Mouse (Mus musculus) midbrain, postnatal 0 days (tissue): ENCODE measurements at regions not wholly inside any gene's neighbourhood (a gene's known extent, or its start where the extent isn't known, plus 50 kb on each side); places are given as distances from the start of the nearest gene placed in this dataset.
A peak's percentile ranks its signal among the peaks of the same experiment; 100 is the strongest.

ENCODE experiments used
- ATAC-seq: fragments of 200-750 bp; cut with Nextera tagmentation; 2 replicates; pipeline ENCODE4 v1.8.0; 2017; ENCODE audit warnings: moderate number of reproducible peaks, mild to moderate bottlenecking, moderate TSS enrichment, moderate library complexity; ENCODE audit not compliant: low FRiP score
- DNase-seq: peaks from one replicate; pipeline ENCODE4 v3.0.0-alpha.2; 2015; ENCODE audit warnings: low spot score
- H3K27ac ChIP-seq: fragments of 300-500 bp; sonication (generic); 2 replicates; pipeline ENCODE4 v1.5.1; 2014; ENCODE audit warnings: low read depth, mild to moderate bottlenecking, low read length, mixed read lengths
- H3K27me3 ChIP-seq: fragments of 300-500 bp; sonication (generic); 2 replicates; pipeline ENCODE4 v1.6.1; 2014; ENCODE audit warnings: low read length, control low read depth, mixed read lengths; ENCODE audit not compliant: insufficient read depth
- H3K36me3 ChIP-seq: fragments of 300-500 bp; sonication (generic); 2 replicates; pipeline ENCODE4 v1.6.1; 2014; ENCODE audit warnings: low read length, control low read depth, mixed read lengths; ENCODE audit not compliant: insufficient read depth
- H3K4me1 ChIP-seq: fragments of 300-500 bp; sonication (generic); 2 replicates; pipeline ENCODE4 v1.6.1; 2014; ENCODE audit warnings: mild to moderate bottlenecking, control low read depth, antibody characterized with exemption, low read length, mixed read lengths; ENCODE audit not compliant: insufficient read depth
- H3K4me2 ChIP-seq: fragments of 300-500 bp; sonication (generic); 2 replicates; pipeline ENCODE4 v1.6.1; 2014; ENCODE audit warnings: low read depth, mild to moderate bottlenecking, low read length, mixed read lengths; ENCODE audit not compliant: poor library complexity, severe bottlenecking
- H3K4me3 ChIP-seq: fragments of 300-500 bp; sonication (generic); 2 replicates; pipeline ENCODE4 v1.5.1; 2014; ENCODE audit warnings: low read depth, mild to moderate bottlenecking, low read length, moderate library complexity
- H3K9ac ChIP-seq: fragments of 300-500 bp; sonication (generic); replicated peaks from 2 replicates; pipeline ENCODE4 v1.6.1; 2014; ENCODE audit warnings: mild to moderate bottlenecking, low read length, moderate library complexity, mixed read lengths; ENCODE audit not compliant: poor library complexity, severe bottlenecking
- H3K9me3 ChIP-seq: fragments of 300-500 bp; sonication (generic); 2 replicates; pipeline ENCODE4 v1.6.1; 2016; ENCODE audit warnings: low read length, control low read depth
- CTCF ChIP-seq: IDR thresholded peaks from 2 replicates; pipeline ENCODE4 v1.5.1; 2016; ENCODE audit warnings: antibody characterized with exemption, mild to moderate bottlenecking
- WGBS: fragments of 180-500 bp; shearing (Covaris S2); extraction: QIAGEN DNeasy Blood & Tissue Kit; methylation state at CpG from one replicate; pipeline ENCODE4 v1.1.7; 2014; 5-methylcytosine and 5-hydroxymethylcytosine counted together

DNA sequence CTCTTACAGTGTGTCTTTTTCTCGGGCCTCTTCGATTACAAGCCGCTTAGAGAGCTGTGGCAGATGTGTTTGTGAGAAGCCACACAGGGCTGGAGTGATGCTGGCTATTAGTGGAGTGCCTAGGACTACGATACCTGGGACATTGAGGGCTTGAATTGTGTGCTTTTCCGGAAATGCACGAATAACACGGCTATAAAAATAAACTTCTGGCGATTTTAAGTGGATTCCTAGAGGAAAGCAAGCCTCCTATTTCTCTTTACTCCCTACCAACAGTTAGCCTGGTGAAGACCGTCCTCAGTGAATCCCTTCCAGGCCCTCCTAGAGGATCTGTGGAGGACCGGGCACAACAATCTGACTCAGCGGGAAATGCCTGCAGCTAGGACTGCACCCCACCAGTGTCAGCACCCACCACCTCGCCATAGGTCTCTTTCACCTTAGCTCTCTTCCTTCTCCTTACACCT, 260.1 kb upstream of the Nfe2l3 start:
- no peak overlapping the region for H3K4me3 ChIP-seq
- WGBS, result 5% methylated on average over 12 of the region's 12 CpGs
- ATAC-seq (no peak), DNase-seq (no peak)
- H3K27ac ChIP-seq, result 0 out of 2 replicates have a peak overlapping the region, but pooled peaks have one; percentile 9
- no peak for TF ChIP-seq CTCF
- peaks cover 4% of the 10 kb centered on the region; the same call in 1 of the 2 replicates for H3K4me1 ChIP-seq
- H3K9ac ChIP-seq, result no peak overlapping the region
- no peaks in the 10 kb centered on the region for H3K36me3 ChIP-seq
- peaks cover 49% of the 10 kb centered on the region for H3K27me3 ChIP-seq
- no peaks in the 10 kb centered on the region for H3K9me3 ChIP-seq
- H3K4me2 ChIP-seq, result peak overlapping the region; percentile 28; the same call in 1 of the 2 replicates

DNA sequence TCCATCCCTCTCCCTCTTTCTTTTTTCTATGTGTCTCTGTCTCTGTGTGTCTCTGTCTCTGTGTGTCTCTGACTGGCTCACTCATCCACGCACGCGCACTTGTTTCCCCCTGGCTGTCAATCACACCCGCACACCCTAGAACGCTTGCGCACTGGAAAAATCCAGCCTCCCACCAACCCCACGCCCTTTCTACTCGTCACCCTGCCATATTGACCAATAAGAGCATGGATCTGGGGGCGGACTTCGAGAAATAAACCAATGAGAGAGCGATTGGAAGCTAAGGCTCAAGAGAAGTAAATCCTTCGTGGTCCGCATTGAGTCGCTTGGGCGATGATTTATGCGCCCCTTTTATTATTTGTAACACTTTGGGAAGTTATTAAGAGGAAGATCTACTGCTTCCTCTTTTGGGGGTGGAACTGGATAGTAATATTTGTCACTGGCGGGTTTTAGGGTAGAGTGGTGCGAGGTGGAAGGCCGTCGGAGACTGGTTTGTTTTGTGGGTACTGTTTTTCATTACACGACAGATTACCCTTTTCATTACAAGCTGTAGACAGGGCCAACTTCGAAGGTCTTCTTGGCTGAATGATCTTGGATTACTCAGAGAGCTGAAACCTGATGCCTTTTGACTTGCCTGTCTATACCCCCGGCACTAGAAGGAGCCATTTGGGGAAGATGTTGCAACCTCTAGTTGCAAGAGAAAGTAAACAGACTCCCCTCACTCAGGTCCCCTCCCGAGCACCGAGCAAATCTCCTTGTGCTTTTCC, 259.4 kb upstream of the Nfe2l3 start:
- Histone ChIP-seq H3K36me3 (no peaks in the 10 kb centered on the region), H3K27ac (no peak overlapping the region; the same call in 1 of the 2 replicates), H3K4me2 (peak overlapping the region; percentile 37), H3K4me3 (peak overlapping the region; percentile 8; the same call in 1 of the 2 replicates), H3K27me3 (peaks cover 56% of the 10 kb centered on the region), H3K9ac (no peak overlapping the region), H3K4me1 (peaks cover 4% of the 10 kb centered on the region; the same call in 1 of the 2 replicates), H3K9me3 (no peaks in the 10 kb centered on the region)
- 0 out of 2 replicates have a peak, but pooled peaks have one; percentile 18 for TF ChIP-seq CTCF
- ATAC-seq, result peak; percentile 71; the same call in 1 of the 2 replicates
- DNase-seq, result peak; percentile 86
- under 1% methylated on average over 25 of the region's 25 CpGs for WGBS

DNA sequence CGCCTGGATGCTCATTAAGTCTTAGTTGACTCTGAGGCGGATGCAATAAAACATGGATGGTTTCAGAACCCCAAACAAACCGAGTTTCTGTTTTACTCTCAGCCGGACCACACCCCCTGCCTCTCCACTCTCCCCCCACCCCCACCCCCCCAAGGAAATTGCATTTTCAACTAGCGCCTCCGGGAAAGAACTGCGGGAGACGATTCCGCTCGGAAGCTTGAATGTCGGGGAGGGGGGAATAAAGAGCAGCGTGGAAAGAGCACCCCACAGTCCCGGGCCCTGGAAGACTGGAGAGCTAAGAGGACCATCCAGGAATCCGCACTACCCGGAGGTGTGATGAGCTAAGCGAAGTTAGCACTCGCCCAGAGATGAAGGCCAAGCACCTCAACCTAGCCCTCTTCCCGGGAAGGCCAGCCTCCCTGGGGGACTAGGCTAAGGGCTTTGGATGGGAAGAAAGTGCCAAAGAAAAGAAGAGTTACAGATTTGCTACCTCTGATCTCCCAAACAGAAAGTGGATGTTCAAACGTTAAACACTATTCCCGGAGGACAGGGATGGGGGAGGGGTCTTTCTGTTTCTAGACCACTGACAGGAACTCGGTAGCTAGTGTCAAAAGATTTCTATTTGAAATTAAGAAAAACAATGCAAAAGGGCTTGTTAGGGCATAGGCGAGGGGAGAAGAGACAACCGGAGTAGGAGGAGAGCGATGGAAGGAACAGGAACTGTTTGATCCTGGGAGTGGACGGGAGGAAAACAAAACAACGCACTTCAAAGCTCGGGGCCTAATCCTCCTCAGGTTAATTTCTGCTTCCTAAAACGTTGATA, 258.6 kb upstream of the Nfe2l3 start:
- WGBS, result 4% methylated on average over 28 of the region's 28 CpGs
- Histone ChIP-seq H3K9me3 (no peaks in the 10 kb centered on the region), H3K36me3 (no peaks in the 10 kb centered on the region), H3K4me2 (peak overlapping the region; percentile 37), H3K27ac (no peak overlapping the region), H3K9ac (no peak overlapping the region), H3K4me3 (peak overlapping the region; percentile 5; the same call in 1 of the 2 replicates), H3K4me1 (peaks cover 2% of the 10 kb centered on the region; the same call in 1 of the 2 replicates), H3K27me3 (peaks cover 61% of the 10 kb centered on the region)
- DNase-seq, result no peak
- no peak for TF ChIP-seq CTCF
- no peak for ATAC-seq

DNA sequence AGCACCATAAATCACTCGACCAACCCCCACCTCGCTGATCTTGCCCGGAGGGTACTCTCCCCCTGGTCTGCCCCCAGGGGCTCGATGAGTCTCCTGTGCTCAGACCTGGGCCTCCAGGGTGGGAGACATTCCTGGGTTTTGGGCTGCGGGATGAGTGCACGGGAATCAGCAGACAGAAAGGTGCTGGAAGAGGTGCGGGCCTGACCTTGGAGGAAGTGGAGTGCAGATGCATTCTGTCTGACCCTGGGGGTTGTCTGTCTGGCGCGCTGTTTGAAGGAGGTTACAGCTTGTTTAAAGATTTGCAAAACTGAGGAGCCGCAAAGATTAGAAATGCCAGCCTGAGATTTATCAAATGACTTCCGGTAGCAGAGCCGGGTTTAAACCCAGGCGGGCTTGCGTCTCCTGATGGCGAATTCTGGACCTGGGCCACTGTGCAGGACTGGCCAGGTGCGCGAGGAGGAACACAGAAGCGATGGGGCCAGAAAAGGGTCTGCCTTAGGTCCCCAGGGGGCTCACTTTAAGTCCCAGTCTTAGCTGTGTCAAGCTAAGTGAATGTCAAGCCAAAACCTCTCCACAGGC, 257.9 kb upstream of the Nfe2l3 start:
- Histone ChIP-seq H3K4me2 (no peak overlapping the region; the same call in 1 of the 2 replicates), H3K4me3 (no peak overlapping the region), H3K9ac (no peak overlapping the region), H3K27ac (no peak overlapping the region), H3K9me3 (no peaks in the 10 kb centered on the region), H3K36me3 (no peaks in the 10 kb centered on the region), H3K4me1 (no peaks in the 10 kb centered on the region), H3K27me3 (peaks cover 59% of the 10 kb centered on the region)
- TF ChIP-seq CTCF, result no peak
- ATAC-seq (no peak), DNase-seq (no peak)
- 11% methylated on average over 18 of the region's 18 CpGs for WGBS

DNA sequence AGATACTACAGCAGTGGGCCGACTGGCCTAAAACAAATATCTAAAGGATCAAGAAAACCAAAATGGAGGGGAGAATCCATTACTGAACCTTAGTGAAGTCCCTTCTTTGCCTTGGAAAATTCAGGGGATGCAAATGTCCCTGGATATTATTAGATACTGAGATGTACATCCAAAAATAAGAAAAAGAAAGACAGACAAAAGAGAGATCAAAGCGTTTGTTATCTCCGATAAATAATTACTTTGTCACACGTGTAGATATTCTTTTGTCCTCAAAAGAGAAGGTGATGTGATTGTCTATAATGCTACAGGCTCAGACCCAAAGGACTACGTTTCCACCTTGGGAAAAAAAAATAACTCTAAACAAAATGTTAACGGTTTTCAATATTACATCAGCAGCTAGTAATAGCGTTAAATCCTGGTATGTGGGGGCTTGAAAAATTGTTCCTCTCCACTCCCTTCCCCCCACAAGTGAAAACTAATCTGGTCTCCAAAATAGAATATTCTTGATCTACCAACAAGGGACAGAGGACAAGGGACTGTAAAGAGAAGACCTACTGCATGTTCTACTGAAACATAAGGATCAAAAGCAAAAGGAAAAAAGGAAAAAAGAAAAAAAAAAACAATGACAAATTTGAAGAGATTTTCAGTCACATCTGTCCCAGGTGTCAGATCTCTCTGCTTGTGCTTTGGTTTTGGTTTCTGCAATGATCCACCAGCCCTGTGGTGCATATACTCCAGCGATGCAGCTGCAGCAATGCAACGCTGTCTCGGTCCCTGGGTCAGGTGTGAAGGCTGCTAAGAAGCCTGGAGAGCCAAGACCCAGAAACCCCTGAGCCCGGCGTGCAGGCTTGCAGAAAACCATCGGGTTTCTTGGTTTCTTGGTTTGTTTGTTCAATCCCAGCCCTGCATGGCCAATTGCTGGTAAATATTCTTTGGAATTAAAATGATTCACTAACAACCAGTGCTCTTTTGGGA, 256.6 kb upstream of the Nfe2l3 start:
- TF ChIP-seq CTCF, result no peak
- no peaks in the 10 kb centered on the region for H3K9me3 ChIP-seq
- ATAC-seq (no peak), DNase-seq (no peak)
- H3K4me2 ChIP-seq, result no peak overlapping the region
- H3K27me3 ChIP-seq, result peaks cover 62% of the 10 kb centered on the region
- no peak overlapping the region for H3K9ac ChIP-seq
- H3K36me3 ChIP-seq, result no peaks in the 10 kb centered on the region
- no peak overlapping the region for H3K27ac ChIP-seq
- 13% methylated on average over 13 of the region's 13 CpGs for WGBS
- no peaks in the 10 kb centered on the region for H3K4me1 ChIP-seq
- H3K4me3 ChIP-seq, result no peak overlapping the region
